Mouse (Mus musculus) c-Kit-positive CD71-positive TER-119-positive erythroid progenitor cells, embryonic 14.5 days (primary cell): ENCODE measurements around the gene Rhox3g.
"Not testable (repeated sequence)": the region's sequence is repeated elsewhere in the genome, so short reads cannot be mapped to it uniquely, and the experiment has no call there.

Experiments
- DNase-seq: peaks from one replicate; pipeline ENCODE4 v3.0.0-alpha.2; 2013; ENCODE audit warnings: low spot score

Gene Rhox3g

DNA sequence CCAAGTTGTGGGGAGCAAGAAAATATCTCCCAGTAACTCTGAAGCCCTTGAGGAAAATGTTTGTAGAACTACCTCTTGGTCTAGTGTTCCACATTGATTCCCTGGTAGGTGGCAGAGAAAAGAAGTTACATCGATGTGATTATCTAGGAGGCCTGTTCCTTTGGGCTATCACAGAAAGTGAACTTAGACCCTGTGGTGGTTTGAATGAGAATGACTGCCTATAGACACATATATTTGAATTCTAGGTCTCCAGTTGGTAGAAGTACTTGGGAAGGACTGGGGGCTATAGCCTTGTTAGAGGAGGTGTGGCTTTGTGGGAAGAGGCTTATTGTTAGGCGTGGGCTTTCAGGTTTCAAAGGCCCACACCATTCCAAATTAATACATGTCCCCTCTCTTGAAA, at the start of gene Rhox3g:
TSS of gene Rhox3g (minus strand) at position 101 of the 400 bp plus-strand sequence.
- not testable (repeated sequence) for DNase-seq

DNA sequence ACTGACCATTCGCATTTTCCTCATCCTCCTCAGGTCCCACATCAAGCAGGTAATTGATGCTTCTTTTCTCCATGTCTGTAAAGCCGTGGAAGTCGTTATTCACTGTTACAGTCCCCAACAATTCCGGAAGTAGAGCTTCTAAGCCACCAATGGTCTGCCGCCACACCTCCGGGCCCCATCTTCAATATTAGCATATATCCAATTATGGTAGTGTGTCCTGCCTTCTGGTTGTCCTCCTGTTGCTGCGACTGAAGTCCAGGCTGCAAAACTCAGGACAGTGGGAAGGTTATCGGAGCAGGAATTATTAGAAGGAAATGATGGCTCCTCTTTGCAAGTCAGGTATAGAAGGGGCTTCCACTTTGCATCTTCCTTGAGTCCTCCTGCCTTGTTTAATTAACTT, 44.8 kb upstream of the Rhox3g start, which contains the start of gene Rhox2h:
TSS of gene Rhox2h (minus strand) at position 101 of the 400 bp plus-strand sequence.
- not testable (repeated sequence) for DNase-seq

DNA sequence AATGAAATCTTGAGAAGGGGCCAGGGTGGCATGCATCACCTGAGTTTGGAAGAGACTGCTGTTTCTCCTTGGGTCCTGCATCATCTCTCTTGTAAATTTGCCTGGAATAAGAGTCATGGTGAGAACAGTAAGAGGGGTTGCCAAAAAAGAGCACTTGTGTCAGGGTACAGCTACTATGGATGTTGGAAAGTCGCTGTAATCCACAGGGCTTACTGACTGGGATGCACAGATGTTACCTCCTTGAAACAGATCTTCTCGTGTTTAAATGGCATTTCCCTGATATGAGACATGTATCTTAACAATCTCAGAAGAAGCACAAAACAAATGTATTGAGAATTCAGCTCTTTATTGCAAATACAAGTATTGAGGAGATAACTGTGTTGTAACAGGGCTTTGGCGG, 40.3 kb upstream of the Rhox3g start, which contains the start of gene Rhox3h:
TSS of gene Rhox3h (minus strand) at position 101 of the 400 bp plus-strand sequence.
- DNase-seq, result not testable (repeated sequence)

DNA sequence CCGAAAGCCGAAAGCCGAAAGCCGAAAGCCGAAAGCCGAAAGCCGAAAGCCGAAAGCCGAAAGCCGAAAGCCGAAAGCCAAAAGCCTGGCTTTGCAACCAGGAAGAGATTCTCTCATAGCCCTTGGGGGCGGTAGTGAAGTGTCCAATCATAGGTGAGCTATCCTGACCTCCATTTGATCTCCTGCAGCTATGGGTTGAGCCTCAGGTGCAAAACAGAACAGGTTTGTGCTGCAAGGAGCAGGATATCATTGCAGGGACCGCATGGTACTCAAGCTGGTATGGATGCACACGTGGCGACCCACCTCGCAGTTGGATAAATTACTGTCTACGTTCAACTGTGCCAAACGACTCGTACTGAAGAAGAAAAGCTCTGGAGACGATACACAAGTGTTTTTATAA, 22.8 kb upstream of the Rhox3g start, which contains the start of gene Rhox4g:
TSS of gene Rhox4g (minus strand) at position 101 of the 400 bp plus-strand sequence.
- DNase-seq, result not testable (repeated sequence)

DNA sequence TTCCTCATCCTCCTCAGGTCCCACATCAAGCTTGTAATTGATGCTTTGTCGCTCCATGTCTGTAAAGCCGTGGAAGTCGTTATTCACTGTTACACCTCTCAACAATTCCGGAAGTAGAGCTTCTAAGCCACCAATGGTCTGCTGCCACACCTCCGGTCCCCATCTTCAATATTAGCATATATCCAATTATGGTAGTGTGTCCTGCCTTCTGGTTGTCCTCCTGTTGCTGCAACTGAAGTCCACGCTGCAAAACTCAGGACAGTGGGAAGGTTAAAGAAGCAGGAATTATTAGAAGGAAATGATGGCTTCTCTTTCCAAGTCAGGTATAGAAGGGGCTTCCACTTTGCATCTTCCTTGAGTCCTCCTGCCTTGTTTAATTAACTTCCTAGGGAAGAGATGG, 15.0 kb upstream of the Rhox3g start, which contains the start of gene Rhox2g:
TSS of gene Rhox2g (minus strand) at position 101 of the 400 bp plus-strand sequence.
- DNase-seq, result not testable (repeated sequence)

DNA sequence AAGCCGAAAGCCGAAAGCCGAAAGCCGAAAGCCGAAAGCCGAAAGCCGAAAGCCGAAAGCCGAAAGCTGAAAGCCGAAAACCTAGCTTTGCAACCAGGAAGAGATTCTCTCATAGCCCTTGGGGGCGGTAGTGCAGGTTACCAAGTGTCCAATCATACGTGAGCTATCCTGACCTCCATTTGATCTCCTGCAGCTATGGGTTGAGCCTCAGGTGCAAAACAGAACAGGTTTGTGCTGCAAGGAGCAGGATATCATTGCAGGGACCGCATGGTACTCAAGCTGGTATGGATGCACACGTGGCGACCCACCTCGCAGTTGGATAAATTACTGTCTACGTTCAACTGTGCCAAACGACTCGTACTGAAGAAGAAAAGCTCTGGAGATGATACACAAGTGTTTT, 20.8 kb downstream of the Rhox3g start, which contains the start of gene Rhox4f:
TSS of gene Rhox4f (minus strand) at position 101 of the 400 bp plus-strand sequence.
- DNase-seq, result not testable (repeated sequence)

DNA sequence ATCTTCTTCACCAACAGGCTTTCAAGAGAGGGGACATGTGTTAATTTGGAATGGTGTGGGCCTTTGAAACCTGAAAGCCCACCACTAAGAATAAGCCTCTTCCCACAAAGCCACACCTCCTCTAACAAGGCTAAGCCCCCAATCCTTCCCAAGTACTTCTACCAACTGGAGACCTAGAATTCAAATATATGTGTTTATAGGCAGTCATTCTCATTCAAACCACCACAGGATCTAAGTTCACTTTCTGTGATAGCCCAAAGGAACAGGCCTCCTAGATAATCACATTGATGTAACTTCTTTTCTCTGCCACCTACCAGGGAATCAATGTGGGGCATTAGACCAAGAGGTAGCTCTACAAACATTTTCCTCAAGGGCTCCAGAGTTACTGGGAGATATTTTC, 47.7 kb downstream of the Rhox3g start, which contains the start of gene Rhox3f:
TSS of gene Rhox3f (plus strand) at position 301 of the 400 bp plus-strand sequence.
- DNase-seq, result not testable (repeated sequence)
